Mouse (Mus musculus): ENCODE data around the gene Alkbh5. TPM values are rescaled to one million over a fixed set of nuclear protein-coding genes. Genes with fewer than 3 reads are reported as not detected.

Gene Alkbh5
- polyA plus RNA-seq (2012; rRNA removed) (7.5 and 7.7 TPM in 2 replicates), polyA plus RNA-seq (2014; fragmentation: Nextera tagmentation; extraction: Ambion mirVana) (14.2 and 15.1 TPM in 2 replicates)

DNA sequence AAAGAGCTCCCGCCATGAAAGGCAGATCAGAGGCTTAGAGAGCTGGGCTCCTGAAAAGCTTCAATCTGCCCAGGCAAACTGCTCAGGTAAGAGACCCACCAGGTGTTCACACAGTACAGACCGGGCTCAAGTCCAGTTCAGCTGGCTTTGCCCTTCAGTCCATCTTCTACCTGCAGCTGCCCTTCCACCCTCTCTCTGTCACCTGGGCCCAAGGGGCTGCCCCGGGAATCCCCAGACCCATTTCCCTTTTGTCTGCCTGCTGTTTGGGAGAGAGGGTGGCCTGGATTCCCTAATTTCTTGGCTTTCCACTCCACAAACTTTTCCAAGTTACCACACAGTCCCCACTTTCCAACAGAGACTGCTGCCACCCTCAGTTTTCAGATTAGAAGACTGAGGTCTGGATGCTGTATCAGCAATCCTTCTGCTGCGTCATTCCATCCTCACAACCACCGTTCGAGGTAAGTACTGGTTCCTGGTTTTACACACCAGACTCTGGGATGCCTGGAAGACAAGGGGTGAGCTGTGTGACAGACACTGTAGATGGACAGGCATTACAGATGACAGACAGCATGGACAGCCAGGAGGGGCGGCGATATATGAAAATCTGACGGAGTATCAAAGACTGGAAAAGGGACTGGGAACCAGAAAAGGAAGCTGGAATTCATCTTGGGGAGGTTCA, at the start of gene Alkbh5:
Alkbh5 (plus strand) TSS at position 202 of the 679 bp plus-strand sequence.
- peak within 1 kb of the TSS; percentile 82 to 87 for H3K4me3 ChIP-seq (ENCODE audit: insufficient read depth in 1 of 2, low read depth in 2 of 2, low read length in 2 of 2)
- 24% methylated on average over 9 of the region's 9 CpGs for WGBS (ENCODE audit: insufficient replicate concordance)
- peak within 1 kb of the TSS; percentile 97 for H3K27ac ChIP-seq
- H3K9me3 ChIP-seq (ENCODE audit: control insufficient read depth, low read length): no peaks in the 10 kb centered on the region
- peaks cover 16 to 19% of the 10 kb centered on the region in 2 experiments for H3K4me1 ChIP-seq (replicated peaks; ENCODE audit: control insufficient read depth in 2 of 2, insufficient read depth in 2 of 2, low read length in 1 of 2)
- no peak for ATAC-seq (ENCODE audit: insufficient read depth)
- DNase-seq (ENCODE audit: low read depth in 3 of 3, low spot score in 3 of 3): peak in 2 of 3 experiments; percentile 35 to 41
- H3K4me2 ChIP-seq (ENCODE audit: low read depth): peak within 1 kb of the TSS; percentile 96
- peak within 1 kb of the TSS; percentile 86 for H3K9ac ChIP-seq (replicated peaks)
- no peak for TF ChIP-seq CTCF (IDR thresholded peaks at IDR 0.05; ENCODE audit: low read depth)
- TF ChIP-seq EP300 (IDR thresholded peaks at IDR 0.05; ENCODE audit: low read depth): no peak
- no peaks in the 10 kb centered on the region; the same call in none of the 2 replicates for H3K36me3 ChIP-seq (replicated peaks; ENCODE audit: control insufficient read depth, insufficient read depth, low read depth)
- H3K27me3 ChIP-seq (ENCODE audit: control insufficient read depth, insufficient read depth, low read length): no peaks in the 10 kb centered on the region

DNA sequence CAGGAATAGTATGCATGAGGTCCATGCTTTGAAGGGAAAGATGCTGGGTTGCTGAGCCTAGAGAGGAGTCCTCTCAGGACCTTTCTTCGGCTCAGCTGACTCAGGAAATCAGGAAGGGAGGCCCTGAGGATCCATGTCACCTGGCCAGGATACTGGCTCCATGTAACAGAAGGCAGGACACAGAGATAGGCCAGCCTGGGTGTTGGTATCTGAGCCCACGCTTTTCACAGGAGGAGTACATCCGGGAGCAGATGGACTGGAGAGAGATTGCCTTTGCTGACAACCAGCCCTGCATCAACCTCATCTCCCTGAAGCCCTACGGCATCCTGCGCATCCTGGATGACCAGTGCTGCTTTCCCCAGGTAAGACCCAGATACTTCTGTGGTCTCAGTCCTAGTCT, 43.5 kb upstream of the Alkbh5 start:
- H3K27me3 ChIP-seq (ENCODE audit: control insufficient read depth, insufficient read depth, low read length): no peaks in the 10 kb centered on the region
- H3K36me3 ChIP-seq (replicated peaks; ENCODE audit: control insufficient read depth, insufficient read depth, low read depth): no peaks in the 10 kb centered on the region
- no peak for TF ChIP-seq CTCF (IDR thresholded peaks at IDR 0.05; ENCODE audit: low read depth)
- TF ChIP-seq EP300 (IDR thresholded peaks at IDR 0.05; ENCODE audit: low read depth): no peak
- no peak overlapping the region for H3K4me2 ChIP-seq (ENCODE audit: low read depth)
- no peak overlapping the region for H3K9ac ChIP-seq (replicated peaks)
- H3K4me1 ChIP-seq (replicated peaks; ENCODE audit: control insufficient read depth in 2 of 2, insufficient read depth in 2 of 2, low read length in 1 of 2): peaks cover 2 to 3% of the 10 kb centered on the region in 2 experiments; a peak in 3 of 4 replicates
- no peak overlapping the region for H3K27ac ChIP-seq
- no peak overlapping the region for H3K4me3 ChIP-seq (ENCODE audit: insufficient read depth in 1 of 2, low read depth in 2 of 2, low read length in 2 of 2)
- WGBS (ENCODE audit: insufficient replicate concordance): 71% methylated on average over 5 of the region's 5 CpGs
- ATAC-seq (ENCODE audit: insufficient read depth) (no peak), DNase-seq (ENCODE audit: low read depth in 3 of 3, low spot score in 3 of 3) (no peak)
- H3K9me3 ChIP-seq (ENCODE audit: control insufficient read depth, low read length): no peaks in the 10 kb centered on the region

DNA sequence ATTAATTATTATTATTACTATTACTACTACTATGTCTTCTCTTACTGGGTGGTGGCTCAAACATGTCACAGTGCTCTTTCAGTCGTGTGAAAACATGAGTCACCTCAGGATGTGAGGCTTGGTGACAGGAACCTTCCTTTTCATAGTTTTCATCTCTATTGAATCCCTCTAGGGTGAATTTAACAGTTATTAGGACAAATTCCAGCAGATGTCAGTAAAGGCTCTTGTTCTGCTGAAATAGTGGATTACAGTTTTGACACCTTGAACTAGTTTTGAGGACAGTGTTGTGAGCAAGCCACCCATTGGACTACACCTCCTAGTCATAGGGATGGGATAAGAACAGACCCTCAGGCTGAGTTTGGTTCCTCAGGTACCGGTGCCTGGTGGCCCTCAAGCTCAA, 40.5 kb upstream of the Alkbh5 start:
- WGBS (ENCODE audit: insufficient replicate concordance): 51% methylated on average over 2 of the region's 2 CpGs
- ATAC-seq (ENCODE audit: insufficient read depth) (no peak), DNase-seq (ENCODE audit: low read depth in 3 of 3, low spot score in 3 of 3) (no peak)
- H3K4me3 ChIP-seq (ENCODE audit: insufficient read depth in 1 of 2, low read depth in 2 of 2, low read length in 2 of 2): no peak overlapping the region
- no peak for TF ChIP-seq EP300 (IDR thresholded peaks at IDR 0.05; ENCODE audit: low read depth)
- TF ChIP-seq CTCF (IDR thresholded peaks at IDR 0.05; ENCODE audit: low read depth): no peak
- no peak overlapping the region for H3K9ac ChIP-seq (replicated peaks)
- H3K4me2 ChIP-seq (ENCODE audit: low read depth): no peak overlapping the region
- no peaks in the 10 kb centered on the region for H3K4me1 ChIP-seq (replicated peaks; ENCODE audit: control insufficient read depth in 2 of 2, insufficient read depth in 2 of 2, low read length in 1 of 2)
- no peaks in the 10 kb centered on the region for H3K27me3 ChIP-seq (ENCODE audit: control insufficient read depth, insufficient read depth, low read length)
- no peak overlapping the region for H3K27ac ChIP-seq
- no peaks in the 10 kb centered on the region for H3K36me3 ChIP-seq (replicated peaks; ENCODE audit: control insufficient read depth, insufficient read depth, low read depth)
- no peaks in the 10 kb centered on the region for H3K9me3 ChIP-seq (ENCODE audit: control insufficient read depth, low read length)

DNA sequence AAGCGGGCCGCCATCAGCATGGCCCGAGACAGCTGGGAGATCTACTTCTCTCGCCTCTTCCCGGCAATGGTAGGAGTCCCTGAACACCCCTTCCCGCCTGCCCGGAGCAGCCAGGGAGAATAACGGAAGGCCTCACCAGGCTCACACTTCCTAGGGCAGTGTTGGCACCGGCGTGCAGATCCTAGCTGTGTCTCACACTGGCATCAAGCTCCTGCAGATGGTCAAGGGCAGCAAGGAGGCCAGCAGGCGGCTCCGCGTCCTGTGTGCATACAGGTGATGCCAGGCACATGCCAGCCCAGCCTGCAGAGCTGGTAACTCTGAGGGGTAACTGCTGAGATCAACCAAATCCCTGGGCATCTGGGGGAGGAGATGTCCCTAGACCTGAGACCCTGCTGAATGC, 28.9 kb upstream of the Alkbh5 start:
- no peak overlapping the region for H3K4me3 ChIP-seq (ENCODE audit: insufficient read depth in 1 of 2, low read depth in 2 of 2, low read length in 2 of 2)
- H3K27me3 ChIP-seq (ENCODE audit: control insufficient read depth, insufficient read depth, low read length): no peaks in the 10 kb centered on the region
- DNase-seq (ENCODE audit: low read depth in 3 of 3, low spot score in 3 of 3): no peak
- TF ChIP-seq EP300 (IDR thresholded peaks at IDR 0.05; ENCODE audit: low read depth) (no peak), CTCF (IDR thresholded peaks at IDR 0.05; ENCODE audit: low read depth) (no peak)
- H3K4me2 ChIP-seq (ENCODE audit: low read depth): no peak overlapping the region
- no peak for ATAC-seq (ENCODE audit: insufficient read depth)
- 81% methylated on average over 13 of the region's 13 CpGs for WGBS (ENCODE audit: insufficient replicate concordance)
- H3K9ac ChIP-seq (replicated peaks): no peak overlapping the region
- H3K4me1 ChIP-seq (replicated peaks; ENCODE audit: control insufficient read depth in 2 of 2, insufficient read depth in 2 of 2, low read length in 1 of 2): peaks cover 15 to 21% of the 10 kb centered on the region in 2 experiments
- H3K36me3 ChIP-seq (replicated peaks; ENCODE audit: control insufficient read depth, insufficient read depth, low read depth): no peaks in the 10 kb centered on the region
- H3K9me3 ChIP-seq (ENCODE audit: control insufficient read depth, low read length): no peaks in the 10 kb centered on the region
- no peak overlapping the region for H3K27ac ChIP-seq

DNA sequence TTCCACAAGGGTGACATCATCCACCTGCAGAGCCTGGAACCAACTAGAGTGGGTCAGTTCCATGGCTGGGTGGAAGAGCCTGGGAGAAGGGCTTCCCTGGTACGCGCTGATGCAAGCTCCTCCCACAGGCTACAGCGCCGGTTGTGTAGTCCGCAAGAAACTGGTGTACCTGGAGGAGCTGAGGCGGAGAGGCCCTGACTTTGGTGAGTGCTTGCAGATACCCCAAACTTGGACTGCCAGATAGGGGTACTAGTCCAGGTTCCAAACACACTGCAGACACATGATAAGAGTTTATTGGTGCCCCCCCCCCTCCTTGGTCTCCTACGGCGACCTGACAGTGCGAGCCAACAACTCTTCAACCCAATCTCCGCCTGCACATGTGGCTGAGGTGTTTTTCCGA, 27.2 kb upstream of the Alkbh5 start:
- no peaks in the 10 kb centered on the region for H3K36me3 ChIP-seq (replicated peaks; ENCODE audit: control insufficient read depth, insufficient read depth, low read depth)
- H3K27me3 ChIP-seq (ENCODE audit: control insufficient read depth, insufficient read depth, low read length): no peaks in the 10 kb centered on the region
- H3K9ac ChIP-seq (replicated peaks): peak overlapping the region; percentile 43
- H3K4me3 ChIP-seq (ENCODE audit: insufficient read depth in 1 of 2, low read depth in 2 of 2, low read length in 2 of 2): peak overlapping the region; percentile 23 to 51
- DNase-seq (ENCODE audit: low read depth in 3 of 3, low spot score in 3 of 3): peak; percentile 53 to 88 (median 88)
- H3K4me1 ChIP-seq (replicated peaks; ENCODE audit: control insufficient read depth in 2 of 2, insufficient read depth in 2 of 2, low read length in 1 of 2): peaks cover 15 to 21% of the 10 kb centered on the region in 2 experiments
- peak overlapping the region; percentile 90 for H3K4me2 ChIP-seq (ENCODE audit: low read depth)
- no peak for TF ChIP-seq CTCF (IDR thresholded peaks at IDR 0.05; ENCODE audit: low read depth)
- TF ChIP-seq EP300 (IDR thresholded peaks at IDR 0.05; ENCODE audit: low read depth): peak; percentile 81
- ATAC-seq (ENCODE audit: insufficient read depth): peak; percentile 88
- H3K27ac ChIP-seq: peak overlapping the region; percentile 75
- under 1% methylated on average over 11 of the region's 11 CpGs for WGBS (ENCODE audit: insufficient replicate concordance)
- H3K9me3 ChIP-seq (ENCODE audit: control insufficient read depth, low read length): no peaks in the 10 kb centered on the region
